Mouse (Mus musculus) hindbrain, embryonic 14.5 days (tissue): Measurements from ENCODE around the gene Crispld2. TPM values are rescaled to one million over a fixed set of nuclear protein-coding genes. Genes with fewer than 3 reads are reported as not detected.

Source experiments
- ATAC-seq: fragments of 200-750 bp; cut with Nextera tagmentation; 2 replicates; pipeline ENCODE4 v1.8.0; 2017; ENCODE audit warnings: moderate number of reproducible peaks, mild to moderate bottlenecking, moderate TSS enrichment, moderate library complexity; ENCODE audit not compliant: low FRiP score
- DNase-seq: peaks from one replicate; pipeline ENCODE4 v3.0.0-alpha.2; 2015; ENCODE audit warnings: low spot score
- H3K27ac ChIP-seq: fragments of 300-500 bp; sonication (generic); 2 replicates; pipeline ENCODE4 v1.5.1; 2014; ENCODE audit warnings: mild to moderate bottlenecking, moderate library complexity
- H3K27me3 ChIP-seq: fragments of 300-500 bp; sonication (generic); 2 replicates; pipeline ENCODE4 v1.6.1; 2014; ENCODE audit warnings: mild to moderate bottlenecking, low read length, mixed read lengths; ENCODE audit not compliant: control insufficient read depth, insufficient read depth
- H3K36me3 ChIP-seq: fragments of 300-500 bp; sonication (generic); replicated peaks from 2 replicates; pipeline ENCODE4 v1.6.1; 2014; ENCODE audit not compliant: control insufficient read depth, insufficient read depth
- H3K4me1 ChIP-seq: fragments of 300-500 bp; sonication (generic); replicated peaks from 2 replicates; pipeline ENCODE4 v1.6.1; 2014; ENCODE audit warnings: antibody characterized with exemption, low read length, mixed read lengths; ENCODE audit not compliant: control insufficient read depth, insufficient read depth
- H3K4me2 ChIP-seq: fragments of 300-500 bp; sonication (generic); replicated peaks from 2 replicates; pipeline ENCODE4 v1.6.1; 2014; ENCODE audit warnings: mild to moderate bottlenecking, moderate library complexity
- H3K4me3 ChIP-seq: fragments of 300-500 bp; sonication (generic); replicated peaks from 2 replicates; pipeline ENCODE4 v1.5.1; 2014; ENCODE audit warnings: mild to moderate bottlenecking, low read length
- H3K9ac ChIP-seq: fragments of 300-500 bp; sonication (generic); 2 replicates; pipeline ENCODE4 v1.6.1; 2014
- H3K9me3 ChIP-seq: fragments of 300-500 bp; sonication (generic); 2 replicates; pipeline ENCODE4 v1.6.1; 2016; ENCODE audit warnings: low read length; ENCODE audit not compliant: control insufficient read depth
- WGBS: fragments of 180-500 bp; shearing (Covaris S2); extraction: QIAGEN DNeasy Blood & Tissue Kit; methylation state at CpG from one replicate; pipeline ENCODE4 v1.1.7; 2014; 5-methylcytosine and 5-hydroxymethylcytosine counted together
- polyA plus RNA-seq: library from polyadenylated mRNA; unstranded; fragments of >200 nt; fragmentation: Nextera tagmentation; extraction: Ambion mirVana; gene quantifications from 2 replicates; pipeline ENCODE4 v1.2.1, GENCODE M21; 2014

Crispld2 gene
- polyA plus RNA-seq, 1 experiment from 2014 or later, result 2.0 TPM

- WGBS, result 92% methylated on average over 13 of the region's 13 CpGs
These were observed 25.1 kb downstream of the Crispld2 start for GRCm38 (mm10) chr8:120017349-120017748.

GRCm38 (mm10) chr8:120017786-120018185 is 25.5 kb downstream of the Crispld2 start:
- no peaks in the 10 kb centered on the region for H3K9me3 ChIP-seq
- DNase-seq (no peak), ATAC-seq (no peak)
- H3K9ac ChIP-seq, result no peak overlapping the region
- no peak overlapping the region for H3K4me3 ChIP-seq
- no peaks in the 10 kb centered on the region; the same call in 1 of the 2 replicates for H3K4me1 ChIP-seq
- no peaks in the 10 kb centered on the region for H3K27me3 ChIP-seq
- no peak overlapping the region for H3K27ac ChIP-seq
- 94% methylated on average over 6 of the region's 6 CpGs for WGBS
- H3K36me3 ChIP-seq, result no peaks in the 10 kb centered on the region
- H3K4me2 ChIP-seq, result no peak overlapping the region

More at GRCm38 (mm10) chr8:120017349-120017748, 25.1 kb downstream of the Crispld2 start:
- Histone ChIP-seq H3K36me3 (no peaks in the 10 kb centered on the region), H3K4me3 (no peak overlapping the region), H3K27me3 (no peaks in the 10 kb centered on the region), H3K27ac (no peak overlapping the region), H3K4me2 (no peak overlapping the region), H3K9ac (no peak overlapping the region), H3K9me3 (no peaks in the 10 kb centered on the region), H3K4me1 (no peaks in the 10 kb centered on the region; the same call in 1 of the 2 replicates)
- ATAC-seq (no peak), DNase-seq (no peak)

- H3K4me3 ChIP-seq, result no peak overlapping the region
- H3K36me3 ChIP-seq, result no peaks in the 10 kb centered on the region
- H3K9me3 ChIP-seq, result no peaks in the 10 kb centered on the region
- DNase-seq (no peak), ATAC-seq (no peak)
- H3K27me3 ChIP-seq, result no peaks in the 10 kb centered on the region
- no peak overlapping the region for H3K4me2 ChIP-seq
- H3K4me1 ChIP-seq, result no peaks in the 10 kb centered on the region; the same call in 1 of the 2 replicates
- WGBS, result 22% methylated on average over 6 of the region's 6 CpGs
- no peak overlapping the region for H3K9ac ChIP-seq
- H3K27ac ChIP-seq, result no peak overlapping the region
These were observed 26.1 kb downstream of the Crispld2 start for GRCm38 (mm10) chr8:120018379-120018778.

GRCm38 (mm10) chr8:120019297-120019696 is 27.1 kb downstream of the Crispld2 start:
- 71% methylated on average over 5 of the region's 5 CpGs for WGBS
- DNase-seq (no peak), ATAC-seq (no peak)
- Histone ChIP-seq H3K36me3 (no peaks in the 10 kb centered on the region), H3K9me3 (no peaks in the 10 kb centered on the region), H3K4me3 (no peak overlapping the region), H3K9ac (no peak overlapping the region), H3K4me2 (no peak overlapping the region), H3K27ac (no peak overlapping the region), H3K4me1 (no peaks in the 10 kb centered on the region; the same call in 1 of the 2 replicates), H3K27me3 (no peaks in the 10 kb centered on the region)

GRCm38 (mm10) chr8:120020298-120020697 is 28.1 kb downstream of the Crispld2 start:
- ATAC-seq, result no peak
- 78% methylated on average over 7 of the region's 7 CpGs for WGBS

GRCm38 (mm10) chr8:120026199-120026598 is 34.0 kb downstream of the Crispld2 start:
- Histone ChIP-seq H3K27me3 (no peaks in the 10 kb centered on the region), H3K4me3 (no peak overlapping the region), H3K4me1 (no peaks in the 10 kb centered on the region), H3K27ac (no peak overlapping the region), H3K9me3 (no peaks in the 10 kb centered on the region), H3K4me2 (no peak overlapping the region), H3K9ac (no peak overlapping the region), H3K36me3 (no peaks in the 10 kb centered on the region)
- ATAC-seq, result no peak
- 86% methylated on average over 5 of the region's 5 CpGs for WGBS
- DNase-seq, result no peak

More at GRCm38 (mm10) chr8:120020298-120020697, 28.1 kb downstream of the Crispld2 start:
- H3K4me1 ChIP-seq, result no peaks in the 10 kb centered on the region; the same call in 1 of the 2 replicates
- DNase-seq, result no peak
- H3K4me3 ChIP-seq, result no peak overlapping the region
- H3K4me2 ChIP-seq, result no peak overlapping the region
- no peaks in the 10 kb centered on the region for H3K9me3 ChIP-seq
- no peak overlapping the region for H3K9ac ChIP-seq
- H3K27me3 ChIP-seq, result no peaks in the 10 kb centered on the region
- H3K27ac ChIP-seq, result no peak overlapping the region
- no peaks in the 10 kb centered on the region for H3K36me3 ChIP-seq

- no peaks in the 10 kb centered on the region for H3K36me3 ChIP-seq
- no peak overlapping the region for H3K9ac ChIP-seq
- H3K4me2 ChIP-seq, result no peak overlapping the region
- H3K9me3 ChIP-seq, result no peaks in the 10 kb centered on the region
- DNase-seq (no peak), ATAC-seq (no peak)
- H3K4me3 ChIP-seq, result no peak overlapping the region
- H3K27me3 ChIP-seq, result no peaks in the 10 kb centered on the region
- no peaks in the 10 kb centered on the region for H3K4me1 ChIP-seq
- no peak overlapping the region for H3K27ac ChIP-seq
- WGBS, result 88% methylated on average over 6 of the region's 6 CpGs
These were observed 34.8 kb downstream of the Crispld2 start for GRCm38 (mm10) chr8:120026991-120027390.

- Histone ChIP-seq H3K4me1 (no peaks in the 10 kb centered on the region), H3K27ac (no peak overlapping the region), H3K9ac (no peak overlapping the region), H3K36me3 (no peaks in the 10 kb centered on the region), H3K27me3 (no peaks in the 10 kb centered on the region), H3K4me2 (no peak overlapping the region), H3K4me3 (no peak overlapping the region), H3K9me3 (no peaks in the 10 kb centered on the region)
- ATAC-seq, result no peak
- 77% methylated on average over 5 of the region's 5 CpGs for WGBS
- DNase-seq, result no peak
These were observed 38.2 kb downstream of the Crispld2 start for GRCm38 (mm10) chr8:120030447-120030846.

- no peak for DNase-seq
- H3K27me3 ChIP-seq, result no peaks in the 10 kb centered on the region
- no peaks in the 10 kb centered on the region for H3K36me3 ChIP-seq
- ATAC-seq, result no peak
- no peak overlapping the region for H3K27ac ChIP-seq
- H3K9ac ChIP-seq, result no peak overlapping the region
- no peaks in the 10 kb centered on the region for H3K4me1 ChIP-seq
- H3K4me3 ChIP-seq, result no peak overlapping the region
- H3K9me3 ChIP-seq, result no peaks in the 10 kb centered on the region
- H3K4me2 ChIP-seq, result no peak overlapping the region
- 78% methylated on average over 5 of the region's 5 CpGs for WGBS
These were observed 40.4 kb downstream of the Crispld2 start for GRCm38 (mm10) chr8:120032549-120033208.
